Mouse (Mus musculus) C2C12 (cell line): ENCODE data around the gene Sdk1. TPM values are rescaled to one million over a fixed set of nuclear protein-coding genes. Genes with fewer than 3 reads are reported as not detected.

Experiments used
- H3K27me3 ChIP-seq: one replicate; pipeline ENCODE4 v1.6.1; 2011; ENCODE audit not compliant: control insufficient read depth, insufficient read depth, insufficient read length
- H3K36me3 ChIP-seq: one replicate; pipeline ENCODE4 v1.6.1; 2011; ENCODE audit not compliant: control insufficient read depth, insufficient read depth
- H3K4me3 ChIP-seq: one replicate; pipeline ENCODE4 v1.5.1; 2011; ENCODE audit warnings: mild to moderate bottlenecking, control low read depth; ENCODE audit not compliant: poor library complexity, insufficient read depth, severe bottlenecking
- H3K79me2 ChIP-seq: one replicate; pipeline ENCODE4 v1.6.1; 2011; ENCODE audit not compliant: control insufficient read depth, insufficient read depth
- H3K79me3 ChIP-seq: one replicate; pipeline ENCODE4 v1.6.1; 2011; ENCODE audit warnings: low read depth, control low read depth
- H3ac ChIP-seq: one replicate; pipeline ENCODE3; 2011; ENCODE audit warnings: low read depth; ENCODE audit not compliant: control insufficient read depth, insufficient read length
- CEBPB ChIP-seq: IDR thresholded peaks from one replicate; pipeline ENCODE4 v1.6.1; 2011; ENCODE audit warnings: low read depth, mild to moderate bottlenecking, control low read depth, moderate library complexity
- CTCF ChIP-seq: IDR thresholded peaks from one replicate; pipeline ENCODE4 v1.5.1; 2011; ENCODE audit not compliant: control insufficient read depth, insufficient read depth, insufficient read length
- FOSL1 ChIP-seq: IDR thresholded peaks from one replicate; pipeline ENCODE4 v1.8.0; 2011; ENCODE audit warnings: mild to moderate bottlenecking, low read length; ENCODE audit not compliant: poor library complexity, insufficient read depth, severe bottlenecking
- MAX ChIP-seq: IDR thresholded peaks from one replicate; pipeline ENCODE4 v1.6.1; 2011; ENCODE audit warnings: mild to moderate bottlenecking, control low read depth
- MYOD1 ChIP-seq: IDR thresholded peaks from one replicate; pipeline ENCODE4 v1.6.1; 2011; ENCODE audit warnings: low read depth; ENCODE audit not compliant: control insufficient read depth, insufficient read length
- MYOG ChIP-seq: IDR thresholded peaks from one replicate; pipeline ENCODE4 v1.6.1; 2011; ENCODE audit not compliant: control insufficient read depth, insufficient read length; ENCODE audit errors: extremely low read depth
- USF1 ChIP-seq: IDR thresholded peaks from one replicate; pipeline ENCODE4 v1.6.1; 2011; ENCODE audit warnings: low read depth, mild to moderate bottlenecking, control low read depth, moderate library complexity
- polyA plus RNA-seq: library from polyadenylated mRNA; unstranded; fragments of >200 nt; fragmentation: generic; extraction: Trizol; gene quantifications from one replicate; pipeline ENCODE4 v1.2.1, GENCODE M21; 2012; ENCODE audit warnings: missing spikeins

Sdk1 gene
- polyA plus RNA-seq, 1 experiment: 0.61 TPM

- Histone ChIP-seq H3K36me3 (no peaks in the 10 kb centered on the region), H3K27me3 (no peaks in the 10 kb centered on the region), H3K79me3 (no peaks in the 10 kb centered on the region), H3ac (no peak overlapping the region), H3K79me2 (no peaks in the 10 kb centered on the region), H3K4me3 (no peak overlapping the region)
- no peak for TF ChIP-seq MAX
- no peak for TF ChIP-seq MYOD1
- no peak for TF ChIP-seq USF1
- TF ChIP-seq CTCF: no peak
- no peak for TF ChIP-seq FOSL1
- no peak for TF ChIP-seq CEBPB
- no peak for TF ChIP-seq MYOG
Measured at GRCm38 (mm10) chr5:141558731-141559130, 317.4 kb downstream of the Sdk1 start.

DNA sequence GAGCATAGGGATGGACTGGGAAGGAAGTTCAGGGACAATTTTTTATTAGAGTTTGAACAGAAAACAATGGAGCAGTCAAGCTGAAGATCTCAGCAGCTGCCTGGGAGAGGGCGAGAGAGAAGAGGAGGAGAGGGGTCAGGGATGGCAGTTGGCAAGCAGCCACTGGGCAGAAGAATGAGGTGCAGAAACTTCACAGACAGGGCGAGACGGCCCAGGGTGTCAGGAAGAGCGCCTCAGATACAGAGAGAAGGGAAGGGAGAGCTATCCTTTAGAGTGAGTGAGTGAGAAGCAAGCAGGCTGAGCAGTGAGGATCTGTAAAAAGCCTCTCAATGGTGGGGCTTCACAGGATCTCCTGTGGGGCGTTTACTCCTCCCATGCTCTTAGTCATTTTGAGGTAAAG is 319.0 kb downstream of the Sdk1 start:
- Histone ChIP-seq H3K79me3 (no peaks in the 10 kb centered on the region), H3K79me2 (no peaks in the 10 kb centered on the region), H3K27me3 (no peaks in the 10 kb centered on the region), H3K4me3 (no peak overlapping the region), H3ac (no peak overlapping the region), H3K36me3 (no peaks in the 10 kb centered on the region)
- TF ChIP-seq MAX (no peak), MYOD1 (no peak), CTCF (no peak), USF1 (no peak), MYOG (no peak)

- H3K27me3 ChIP-seq: no peaks in the 10 kb centered on the region
- H3K36me3 ChIP-seq: no peaks in the 10 kb centered on the region
- no peaks in the 10 kb centered on the region for H3K79me3 ChIP-seq
- H3ac ChIP-seq: no peak overlapping the region
- H3K4me3 ChIP-seq: no peak overlapping the region
- TF ChIP-seq USF1: no peak
- TF ChIP-seq MYOD1: no peak
- no peak for TF ChIP-seq MAX
- no peak for TF ChIP-seq FOSL1
- TF ChIP-seq MYOG: no peak
- TF ChIP-seq CEBPB: no peak
- TF ChIP-seq CTCF: no peak
- H3K79me2 ChIP-seq: no peaks in the 10 kb centered on the region
Measured at GRCm38 (mm10) chr5:141561989-141562560, 320.8 kb downstream of the Sdk1 start.

DNA sequence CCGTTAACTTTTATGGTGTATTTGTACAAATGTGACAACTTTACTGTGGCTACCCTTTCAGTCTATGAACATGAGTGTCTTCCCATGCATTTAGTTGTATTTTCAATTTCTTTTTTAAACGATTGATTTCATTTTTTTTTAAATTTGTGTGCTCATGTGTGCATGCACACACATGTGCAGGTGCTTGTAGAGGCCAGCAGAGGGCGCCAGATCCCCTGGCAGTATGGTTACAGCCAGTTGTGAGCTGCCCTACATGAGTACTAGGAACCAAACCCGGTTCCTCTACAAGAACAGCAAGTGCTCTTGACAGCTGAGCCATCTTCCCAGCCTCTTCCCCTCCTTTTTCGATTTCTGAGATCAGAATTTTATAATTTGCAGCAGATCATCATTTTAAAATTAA is 322.9 kb downstream of the Sdk1 start:
- Histone ChIP-seq H3ac (no peak overlapping the region), H3K79me3 (no peaks in the 10 kb centered on the region), H3K27me3 (no peaks in the 10 kb centered on the region), H3K79me2 (no peaks in the 10 kb centered on the region), H3K36me3 (no peaks in the 10 kb centered on the region), H3K4me3 (no peak overlapping the region)
- TF ChIP-seq CTCF: no peak
- TF ChIP-seq MYOG: no peak
- TF ChIP-seq MYOD1: no peak
- no peak for TF ChIP-seq USF1
- no peak for TF ChIP-seq CEBPB

- Histone ChIP-seq H3K36me3 (no peaks in the 10 kb centered on the region), H3ac (no peak overlapping the region), H3K79me3 (no peaks in the 10 kb centered on the region), H3K79me2 (no peaks in the 10 kb centered on the region), H3K27me3 (no peaks in the 10 kb centered on the region), H3K4me3 (no peak overlapping the region)
- TF ChIP-seq CEBPB (no peak), MYOD1 (no peak), FOSL1 (no peak), USF1 (no peak), MAX (no peak), CTCF (no peak), MYOG (no peak)
Measured at GRCm38 (mm10) chr5:141568106-141568505, 326.8 kb downstream of the Sdk1 start.

GRCm38 (mm10) chr5:141570442-141570841 is 329.2 kb downstream of the Sdk1 start:
- Histone ChIP-seq H3ac (no peak overlapping the region), H3K27me3 (no peaks in the 10 kb centered on the region), H3K36me3 (no peaks in the 10 kb centered on the region), H3K79me2 (no peaks in the 10 kb centered on the region), H3K79me3 (no peaks in the 10 kb centered on the region), H3K4me3 (no peak overlapping the region)
- no peak for TF ChIP-seq MYOD1
- TF ChIP-seq CTCF: no peak
- TF ChIP-seq USF1: no peak
- no peak for TF ChIP-seq CEBPB
- no peak for TF ChIP-seq FOSL1
- no peak for TF ChIP-seq MAX
- no peak for TF ChIP-seq MYOG
